In the genomic region with DNA sequence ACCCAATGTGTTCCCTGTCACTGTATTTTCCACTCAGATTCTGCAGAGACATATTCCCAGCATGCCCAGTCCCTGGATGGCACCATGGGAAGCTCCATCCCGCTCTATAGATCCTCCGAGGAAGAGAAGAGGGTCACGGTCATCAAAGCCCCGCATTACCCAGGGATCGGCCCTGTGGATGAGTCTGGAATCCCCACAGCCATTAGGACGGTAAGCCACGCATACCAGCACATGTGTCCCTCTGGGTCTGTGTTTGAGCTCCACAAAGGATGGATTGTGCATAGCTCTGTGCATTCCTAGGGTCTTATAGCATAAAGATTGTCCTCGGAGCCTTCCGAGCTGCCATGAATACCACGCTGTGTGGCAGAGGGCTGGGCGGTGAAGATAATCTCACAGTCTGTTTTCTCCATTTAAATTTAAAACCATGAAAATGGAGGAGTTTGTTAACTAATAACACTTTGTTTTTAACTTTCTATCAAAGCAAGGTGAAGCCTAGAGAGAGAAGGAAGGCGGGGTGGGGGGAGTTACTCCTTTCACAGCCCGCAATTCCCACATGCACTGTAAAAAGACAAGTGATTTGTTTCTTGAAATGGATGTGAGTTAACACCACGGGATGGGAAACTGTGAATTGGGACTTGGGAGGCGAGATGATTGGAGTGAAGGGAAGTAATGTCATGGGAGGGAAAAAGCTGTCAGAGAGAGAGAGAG, we compare ENCODE assay signal across 12 mouse cellular contexts.
DNase-seq lines count a peak whose midpoint lies in the region; ATAC-seq lines count a peak whose summit lies in the region.
"Had no signal": no experiment of that assay in that cellular context is flagged by ENCODE, and none has a peak within 500 bp of the region (broad histone marks: within the 10 kb centered on the region; RNA-seq: fewer than 3 reads in every experiment).

No protein-coding gene starts in this region.

- H3K36me3 ChIP-seq in forebrain, embryonic 13.5 days (ENCODE audit: poor library complexity, severe bottlenecking): peaks cover 20% of the 10 kb centered on the region
- peaks cover 8% of the 10 kb centered on the region for H3K36me3 ChIP-seq in forebrain, embryonic 10.5 days (replicated peaks)
- H3K36me3 ChIP-seq in hindbrain, embryonic 14.5 days (replicated peaks; ENCODE audit: control insufficient read depth, insufficient read depth): peaks cover 29% of the 10 kb centered on the region
- H3K36me3 ChIP-seq in hindbrain, embryonic 13.5 days: peaks cover 28% of the 10 kb centered on the region
- peaks cover 10% of the 10 kb centered on the region; the same call in 1 of the 2 replicates for H3K36me3 ChIP-seq in midbrain, embryonic 16.5 days (ENCODE audit: control insufficient read depth, insufficient read depth, low read length)
- peaks cover 20% of the 10 kb centered on the region for H3K36me3 ChIP-seq in midbrain, embryonic 14.5 days (ENCODE audit: control insufficient read depth, insufficient read depth, low read length)
- H3K36me3 ChIP-seq in stomach, embryonic 16.5 days (ENCODE audit: control insufficient read depth, insufficient read depth, low read length): no peaks in the 10 kb centered on the region
- H3K36me3 ChIP-seq: liver, embryonic 13.5 days had no signal

- no peak overlapping the region for H3K4me2 ChIP-seq in forebrain, embryonic 13.5 days
- H3K4me2 ChIP-seq in hindbrain, embryonic 14.5 days (replicated peaks): no peak overlapping the region
- H3K4me2 ChIP-seq in hindbrain, embryonic 13.5 days: no peak overlapping the region
- H3K4me2 ChIP-seq in midbrain, embryonic 16.5 days (ENCODE audit: low read length): no peak overlapping the region; the same call in 1 of the 2 replicates
- no peak overlapping the region for H3K4me2 ChIP-seq in midbrain, embryonic 14.5 days (ENCODE audit: low read length)
- H3K4me2 ChIP-seq in stomach, embryonic 16.5 days (ENCODE audit: low read depth, low read length): 0 out of 2 replicates have a peak overlapping the region, but pooled peaks have one; percentile 9
- H3K4me2 ChIP-seq: liver, embryonic 13.5 days had no signal

- WGBS in forebrain, embryonic 13.5 days: 78% methylated on average over 15 of the region's 15 CpGs
- WGBS in forebrain, embryonic 10.5 days: 85% methylated on average over 15 of the region's 15 CpGs
- WGBS in hindbrain, embryonic 14.5 days: 75% methylated on average over 15 of the region's 15 CpGs
- WGBS in hindbrain, embryonic 13.5 days: 70% methylated on average over 15 of the region's 15 CpGs
- 61% methylated on average over 15 of the region's 15 CpGs for WGBS in midbrain, embryonic 16.5 days
- WGBS in midbrain, embryonic 14.5 days: 66% methylated on average over 15 of the region's 15 CpGs
- WGBS in stomach, embryonic 16.5 days: 74% methylated on average over 15 of the region's 15 CpGs

- H3K9ac ChIP-seq in forebrain, embryonic 13.5 days: no peak overlapping the region
- no peak overlapping the region for H3K9ac ChIP-seq in hindbrain, embryonic 14.5 days
- H3K9ac ChIP-seq in hindbrain, embryonic 13.5 days: no peak overlapping the region
- no peak overlapping the region for H3K9ac ChIP-seq in midbrain, embryonic 16.5 days (ENCODE audit: low read depth, low read length)
- H3K9ac ChIP-seq in midbrain, embryonic 14.5 days (replicated peaks; ENCODE audit: low read length): no peak overlapping the region
- H3K9ac ChIP-seq in stomach, embryonic 16.5 days (ENCODE audit: low read length): no peak overlapping the region
- H3K9ac ChIP-seq: liver, embryonic 13.5 days had no signal

- 0 out of 2 replicates have a peak, but pooled peaks have one; percentile 47 for ATAC-seq in forebrain, embryonic 13.5 days
- ATAC-seq in hindbrain, embryonic 14.5 days (ENCODE audit: low FRiP score): peak; percentile 44; the same call in 1 of the 2 replicates
- ATAC-seq in hindbrain, embryonic 13.5 days (ENCODE audit: low FRiP score): no peak
- ATAC-seq in midbrain, embryonic 16.5 days: peak; percentile 63
- no peak for ATAC-seq in midbrain, embryonic 14.5 days (ENCODE audit: low FRiP score, low TSS enrichment)
- ATAC-seq in stomach, embryonic 16.5 days (ENCODE audit: insufficient read depth, low FRiP score): no peak
- ATAC-seq: lung, postnatal 0 days had no signal

- H3K4me3 ChIP-seq in forebrain, embryonic 13.5 days: no peak overlapping the region
- H3K4me3 ChIP-seq in forebrain, embryonic 10.5 days: no peak overlapping the region
- no peak overlapping the region for H3K4me3 ChIP-seq in hindbrain, embryonic 14.5 days (replicated peaks; ENCODE audit: low read length)
- no peak overlapping the region for H3K4me3 ChIP-seq in hindbrain, embryonic 13.5 days
- no peak overlapping the region for H3K4me3 ChIP-seq in midbrain, embryonic 16.5 days (ENCODE audit: low read depth, low read length)
- H3K4me3 ChIP-seq in midbrain, embryonic 14.5 days (replicated peaks; ENCODE audit: low read depth, low read length): no peak overlapping the region
- H3K4me3 ChIP-seq in stomach, embryonic 16.5 days (replicated peaks; ENCODE audit: low read length): no peak overlapping the region
- H3K4me3 ChIP-seq: liver, embryonic 13.5 days had no signal

- 0 out of 2 replicates have a peak overlapping the region, but pooled peaks have one; percentile 20 for H3K27ac ChIP-seq in forebrain, embryonic 13.5 days
- no peak overlapping the region for H3K27ac ChIP-seq in forebrain, embryonic 10.5 days
- H3K27ac ChIP-seq in hindbrain, embryonic 14.5 days: no peak overlapping the region
- no peak overlapping the region for H3K27ac ChIP-seq in hindbrain, embryonic 13.5 days
- peak overlapping the region; percentile 61; the same call in 1 of the 2 replicates for H3K27ac ChIP-seq in midbrain, embryonic 16.5 days (ENCODE audit: low read length)
- no peak overlapping the region for H3K27ac ChIP-seq in midbrain, embryonic 14.5 days (replicated peaks; ENCODE audit: low read depth, low read length)
- no peak overlapping the region; the same call in 1 of the 2 replicates for H3K27ac ChIP-seq in stomach, embryonic 16.5 days (ENCODE audit: low read length)
- H3K27ac ChIP-seq: liver, embryonic 13.5 days had no signal

- H3K27me3 ChIP-seq in forebrain, embryonic 13.5 days: no peaks in the 10 kb centered on the region
- no peaks in the 10 kb centered on the region for H3K27me3 ChIP-seq in forebrain, embryonic 10.5 days (ENCODE audit: poor library complexity, severe bottlenecking)
- no peaks in the 10 kb centered on the region for H3K27me3 ChIP-seq in hindbrain, embryonic 14.5 days (ENCODE audit: control insufficient read depth, insufficient read depth, low read length)
- no peaks in the 10 kb centered on the region for H3K27me3 ChIP-seq in hindbrain, embryonic 13.5 days
- H3K27me3 ChIP-seq in midbrain, embryonic 16.5 days (ENCODE audit: control insufficient read depth, insufficient read depth, low read depth, low read length): no peaks in the 10 kb centered on the region
- H3K27me3 ChIP-seq in midbrain, embryonic 14.5 days (ENCODE audit: control insufficient read depth, insufficient read depth, low read length): no peaks in the 10 kb centered on the region
- H3K27me3 ChIP-seq in stomach, embryonic 16.5 days (ENCODE audit: control insufficient read depth, insufficient read depth, low read length): no peaks in the 10 kb centered on the region
- H3K27me3 ChIP-seq: liver, embryonic 13.5 days had no signal

- H3K4me1 ChIP-seq in forebrain, embryonic 13.5 days: peaks cover 14% of the 10 kb centered on the region
- H3K4me1 ChIP-seq in forebrain, embryonic 10.5 days: peaks cover 6% of the 10 kb centered on the region
- H3K4me1 ChIP-seq in hindbrain, embryonic 14.5 days (replicated peaks; ENCODE audit: control insufficient read depth, insufficient read depth, low read length): peaks cover 15% of the 10 kb centered on the region
- peaks cover 22% of the 10 kb centered on the region for H3K4me1 ChIP-seq in hindbrain, embryonic 13.5 days (replicated peaks)
- peaks cover 19% of the 10 kb centered on the region for H3K4me1 ChIP-seq in midbrain, embryonic 16.5 days (ENCODE audit: control insufficient read depth, insufficient read depth, low read length)
- H3K4me1 ChIP-seq in midbrain, embryonic 14.5 days (ENCODE audit: control insufficient read depth, insufficient read depth, low read length): 0 out of 2 replicates have a peak, but pooled peaks cover 3% of the 10 kb centered on the region
- H3K4me1 ChIP-seq in stomach, embryonic 16.5 days (ENCODE audit: control insufficient read depth, insufficient read depth, low read length): 0 out of 2 replicates have a peak, but pooled peaks cover 3% of the 10 kb centered on the region
- H3K4me1 ChIP-seq: liver, embryonic 13.5 days had no signal

- no peak for DNase-seq in forebrain, embryonic 10.5 days (ENCODE audit: extremely low spot score, low spot score)
- DNase-seq in hindbrain, embryonic 14.5 days (ENCODE audit: low spot score): no peak
- no peak for DNase-seq in midbrain, embryonic 14.5 days
- no peak for DNase-seq in ovary, postnatal 36 days (ENCODE audit: low spot score)
- DNase-seq: kidney, adult 18-20 months; kidney, postnatal 14 days; liver, embryonic 13.5 days had no signal

- no peaks in the 10 kb centered on the region for H3K9me3 ChIP-seq in forebrain, embryonic 13.5 days (replicated peaks)
- no peaks in the 10 kb centered on the region for H3K9me3 ChIP-seq in forebrain, embryonic 10.5 days
- H3K9me3 ChIP-seq in hindbrain, embryonic 14.5 days (ENCODE audit: control insufficient read depth, low read length): no peaks in the 10 kb centered on the region
- H3K9me3 ChIP-seq in hindbrain, embryonic 13.5 days: no peaks in the 10 kb centered on the region
- H3K9me3 ChIP-seq in midbrain, embryonic 16.5 days (replicated peaks; ENCODE audit: control insufficient read depth, low read length, poor library complexity, severe bottlenecking): no peaks in the 10 kb centered on the region
- no peaks in the 10 kb centered on the region for H3K9me3 ChIP-seq in midbrain, embryonic 14.5 days (ENCODE audit: control insufficient read depth, low read length)
- H3K9me3 ChIP-seq in stomach, embryonic 16.5 days (replicated peaks; ENCODE audit: control insufficient read depth, low read length): no peaks in the 10 kb centered on the region
- H3K9me3 ChIP-seq: liver, embryonic 13.5 days had no signal

Comparison
In these comparisons a context has a peak if more than half of its experiments do, and no peak if none do; other contexts are left out.
1. ATAC-seq: peak in forebrain, embryonic 13.5 days (single experiment), hindbrain, embryonic 14.5 days (single experiment) and midbrain, embryonic 16.5 days (single experiment); none in hindbrain, embryonic 13.5 days (single experiment), midbrain, embryonic 14.5 days (single experiment) and stomach, embryonic 16.5 days (single experiment).
2. H3K27ac ChIP-seq: peak in forebrain, embryonic 13.5 days (single experiment) and midbrain, embryonic 16.5 days (single experiment); none in forebrain, embryonic 10.5 days (single experiment), hindbrain, embryonic 14.5 days (single experiment), hindbrain, embryonic 13.5 days (single experiment), midbrain, embryonic 14.5 days (single experiment) and stomach, embryonic 16.5 days (single experiment).